Mouse (Mus musculus): ENCODE results near the gene Myt1l.

The Myt1l gene

GRCm38 (mm10) chr12:29723722-29724338 is 195.6 kb downstream of the Myt1l start:
- no peak for DNase-seq (ENCODE audit: low read depth)

- no peak for DNase-seq (ENCODE audit: low read depth)
Measured at GRCm38 (mm10) chr12:29728294-29728693, 200.1 kb downstream of the Myt1l start.

GRCm38 (mm10) chr12:29740346-29741025 is 212.3 kb downstream of the Myt1l start:
- DNase-seq (ENCODE audit: low read depth): no peak

- DNase-seq (ENCODE audit: low read depth): no peak
Measured at GRCm38 (mm10) chr12:29741181-29741580, 213.0 kb downstream of the Myt1l start.

GRCm38 (mm10) chr12:29750604-29751128 is 222.5 kb downstream of the Myt1l start:
- DNase-seq (ENCODE audit: low read depth): no peak

- no peak for DNase-seq (ENCODE audit: low read depth)
Measured at GRCm38 (mm10) chr12:29755086-29755871, 227.1 kb downstream of the Myt1l start.

- DNase-seq (ENCODE audit: low read depth): no peak
Measured at GRCm38 (mm10) chr12:29755872-29756265, 227.7 kb downstream of the Myt1l start.

- no peak for DNase-seq (ENCODE audit: low read depth)
Measured at GRCm38 (mm10) chr12:29760611-29761010, 232.4 kb downstream of the Myt1l start.

- no peak for DNase-seq (ENCODE audit: low read depth)
Measured at GRCm38 (mm10) chr12:29766158-29766557, 238.0 kb downstream of the Myt1l start.

- no peak for DNase-seq (ENCODE audit: low read depth)
Measured at GRCm38 (mm10) chr12:29771791-29772190, 243.6 kb downstream of the Myt1l start.

GRCm38 (mm10) chr12:29772401-29772800 is 244.2 kb downstream of the Myt1l start:
- no peak for DNase-seq (ENCODE audit: low read depth)

GRCm38 (mm10) chr12:29778901-29779300 is 250.7 kb downstream of the Myt1l start:
- no peak for DNase-seq (ENCODE audit: low read depth)

- no peak for DNase-seq (ENCODE audit: low read depth)
Measured at GRCm38 (mm10) chr12:29789319-29790050, 261.3 kb downstream of the Myt1l start.

- DNase-seq (ENCODE audit: low read depth): no peak
Measured at GRCm38 (mm10) chr12:29790051-29790386, 261.8 kb downstream of the Myt1l start.

- no peak for DNase-seq (ENCODE audit: low read depth)
Measured at GRCm38 (mm10) chr12:29792998-29793397, 264.8 kb downstream of the Myt1l start.

GRCm38 (mm10) chr12:29795107-29795673 is 267.0 kb downstream of the Myt1l start:
- DNase-seq (ENCODE audit: low read depth): no peak

GRCm38 (mm10) chr12:29798595-29799391 is 270.6 kb downstream of the Myt1l start:
- no peak for DNase-seq (ENCODE audit: low read depth)

GRCm38 (mm10) chr12:29806415-29806814 is 278.2 kb downstream of the Myt1l start:
- DNase-seq (ENCODE audit: low read depth): no peak

GRCm38 (mm10) chr12:29809569-29810185 is 281.5 kb downstream of the Myt1l start:
- DNase-seq (ENCODE audit: low read depth): no peak

GRCm38 (mm10) chr12:29815466-29815865 is 287.3 kb downstream of the Myt1l start:
- DNase-seq (ENCODE audit: low read depth): no peak

- no peak for DNase-seq (ENCODE audit: low read depth)
Measured at GRCm38 (mm10) chr12:29816130-29816529, 287.9 kb downstream of the Myt1l start.

Measured in c-Kit-positive CD71-positive TER-119-negative erythroid progenitor cells, embryonic 14.5 days (primary cell).